Mouse (Mus musculus): ENCODE data around the gene Npm1. TPM values are rescaled to one million over a fixed set of nuclear protein-coding genes. Genes with fewer than 3 reads are reported as not detected.

The Npm1 gene
- polyA plus RNA-seq (2016; fragmentation: Nextera tagmentation; extraction: Ambion mirVana), result 1,028 and 1,324 TPM in 2 replicates

DNA sequence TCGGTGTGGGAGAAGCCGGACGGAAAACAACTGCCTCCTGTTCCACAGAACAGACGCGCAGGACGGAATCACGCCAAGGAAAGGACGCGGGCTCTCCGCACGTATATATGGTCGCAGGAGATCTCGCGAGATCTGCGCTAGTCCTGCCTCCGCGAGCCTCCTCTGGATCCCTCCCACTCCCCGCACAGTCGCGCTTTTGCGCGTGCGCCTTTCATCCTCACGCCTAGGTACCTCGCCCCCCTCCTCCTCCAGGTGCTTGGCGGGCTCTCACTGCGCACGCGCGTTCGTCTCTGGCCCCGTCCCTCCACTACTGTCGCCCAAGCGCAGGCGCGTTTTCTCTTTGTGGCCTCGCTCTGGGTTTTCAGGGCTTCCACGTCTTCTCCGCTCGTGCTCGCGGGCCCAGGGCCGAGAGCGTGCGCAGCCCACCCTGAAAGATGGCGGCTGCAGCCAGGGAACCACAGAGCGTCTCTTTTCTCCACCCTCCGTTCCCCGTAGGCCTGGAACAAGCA is at the start of gene Npm1:
Npm1 (minus strand) TSS at position 209 of the 509 bp plus-strand sequence.
- peaks cover 31% of the 10 kb centered on the region for H3K4me1 ChIP-seq
- 3% methylated on average over 48 of the region's 49 CpGs for WGBS
- DNase-seq (ENCODE audit: low spot score), result peak; percentile 100
- H3K9me3 ChIP-seq (replicated peaks), result no peaks in the 10 kb centered on the region
- H3K36me3 ChIP-seq, result peaks cover 33% of the 10 kb centered on the region
- H3K27ac ChIP-seq (replicated peaks), result peak within 1 kb of the TSS; percentile 97
- peak within 1 kb of the TSS; percentile 96 for H3K4me3 ChIP-seq
- H3K27me3 ChIP-seq (ENCODE audit: low read depth, poor library complexity, severe bottlenecking), result no peaks in the 10 kb centered on the region

GRCm38 (mm10) chr11:33207411-33207810 is 44.4 kb upstream of the Npm1 start:
- H3K4me3 ChIP-seq, result no peak overlapping the region
- H3K36me3 ChIP-seq, result no peaks in the 10 kb centered on the region
- no peak overlapping the region for H3K27ac ChIP-seq (replicated peaks)
- H3K4me1 ChIP-seq, result peaks cover 33% of the 10 kb centered on the region
- 88% methylated on average over 2 of the region's 2 CpGs for WGBS
- peaks cover 64% of the 10 kb centered on the region for H3K27me3 ChIP-seq (ENCODE audit: low read depth, poor library complexity, severe bottlenecking)
- no peaks in the 10 kb centered on the region for H3K9me3 ChIP-seq (replicated peaks)
- DNase-seq (ENCODE audit: low spot score), result no peak

GRCm38 (mm10) chr11:33204966-33205365 is 42.0 kb upstream of the Npm1 start:
- H3K4me3 ChIP-seq, result peak overlapping the region; percentile 2; the same call in 1 of the 2 replicates
- H3K4me1 ChIP-seq, result peaks cover 51% of the 10 kb centered on the region
- H3K36me3 ChIP-seq, result no peaks in the 10 kb centered on the region
- H3K27ac ChIP-seq (replicated peaks), result no peak overlapping the region
- H3K27me3 ChIP-seq (ENCODE audit: low read depth, poor library complexity, severe bottlenecking), result peaks cover 89% of the 10 kb centered on the region
- DNase-seq (ENCODE audit: low spot score), result peak; percentile 41
- 5% methylated on average over 3 of the region's 3 CpGs for WGBS
- no peaks in the 10 kb centered on the region for H3K9me3 ChIP-seq (replicated peaks)

DNA sequence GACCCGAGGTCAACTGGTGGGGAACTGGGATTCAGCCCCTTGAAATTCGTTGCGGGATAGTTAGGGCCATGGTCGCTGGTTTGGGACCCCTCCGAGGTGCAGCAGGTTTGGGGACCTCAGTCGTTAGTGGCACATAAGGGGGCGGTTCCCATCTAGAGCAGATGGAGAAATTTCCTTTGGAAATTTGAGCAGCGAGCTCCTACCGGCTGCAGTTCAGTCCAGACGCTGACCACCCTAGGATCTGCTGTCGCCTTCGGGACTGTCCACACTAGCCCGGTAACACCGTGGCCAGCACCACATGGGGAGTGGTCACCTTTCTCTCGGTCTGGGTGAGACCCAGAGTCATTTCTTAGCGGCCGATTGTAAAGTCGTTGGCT is 41.3 kb upstream of the Npm1 start:
- H3K9me3 ChIP-seq (replicated peaks), result no peaks in the 10 kb centered on the region
- H3K27ac ChIP-seq (replicated peaks), result no peak overlapping the region; the same call in 1 of the 2 replicates
- no peaks in the 10 kb centered on the region for H3K36me3 ChIP-seq
- H3K27me3 ChIP-seq (ENCODE audit: low read depth, poor library complexity, severe bottlenecking), result peaks cover 95% of the 10 kb centered on the region
- DNase-seq (ENCODE audit: low spot score), result peak; percentile 50
- peaks cover 54% of the 10 kb centered on the region for H3K4me1 ChIP-seq
- WGBS, result under 1% methylated on average over 18 of the region's 18 CpGs
- peak overlapping the region; percentile 55 for H3K4me3 ChIP-seq

GRCm38 (mm10) chr11:33203383-33204328 is 40.6 kb upstream of the Npm1 start, which contains the start of gene Tlx3:
TSS of gene Tlx3 (minus strand) at chr11:33203589.
- Histone ChIP-seq H3K27me3 (ENCODE audit: low read depth, poor library complexity, severe bottlenecking) (peaks cover 100% of the 10 kb centered on the region), H3K9me3 (replicated peaks) (no peaks in the 10 kb centered on the region), H3K27ac (replicated peaks) (no peak within 1 kb of the TSS; the same call in 1 of the 2 replicates), H3K4me1 (peaks cover 59% of the 10 kb centered on the region), H3K4me3 (peak within 1 kb of the TSS; percentile 55), H3K36me3 (no peaks in the 10 kb centered on the region)
- DNase-seq (ENCODE audit: low spot score), result peak; percentile 78
- WGBS, result under 1% methylated on average over 81 of the region's 81 CpGs

GRCm38 (mm10) chr11:33202972-33203371 is 40.0 kb upstream of the Npm1 start:
- DNase-seq (ENCODE audit: low spot score), result no peak
- H3K36me3 ChIP-seq, result no peaks in the 10 kb centered on the region
- WGBS, result under 1% methylated on average over 47 of the region's 47 CpGs
- H3K4me1 ChIP-seq, result peaks cover 59% of the 10 kb centered on the region
- H3K9me3 ChIP-seq (replicated peaks), result 0 out of 2 replicates have a peak, but pooled peaks cover 1% of the 10 kb centered on the region
- H3K4me3 ChIP-seq, result peak overlapping the region; percentile 55
- peaks cover 100% of the 10 kb centered on the region for H3K27me3 ChIP-seq (ENCODE audit: low read depth, poor library complexity, severe bottlenecking)
- no peak overlapping the region; the same call in 1 of the 2 replicates for H3K27ac ChIP-seq (replicated peaks)

GRCm38 (mm10) chr11:33202296-33202695 is 39.3 kb upstream of the Npm1 start:
- WGBS, result under 1% methylated on average over 37 of the region's 37 CpGs
- peaks cover 100% of the 10 kb centered on the region for H3K27me3 ChIP-seq (ENCODE audit: low read depth, poor library complexity, severe bottlenecking)
- H3K36me3 ChIP-seq, result no peaks in the 10 kb centered on the region
- H3K4me1 ChIP-seq, result peaks cover 59% of the 10 kb centered on the region
- peaks cover 8% of the 10 kb centered on the region for H3K9me3 ChIP-seq (replicated peaks)
- peak overlapping the region; percentile 55 for H3K4me3 ChIP-seq
- DNase-seq (ENCODE audit: low spot score), result peak; percentile 51
- H3K27ac ChIP-seq (replicated peaks), result no peak overlapping the region; the same call in 1 of the 2 replicates

- peak overlapping the region; percentile 55 for H3K4me3 ChIP-seq
- H3K9me3 ChIP-seq (replicated peaks), result peaks cover 13% of the 10 kb centered on the region
- peaks cover 62% of the 10 kb centered on the region for H3K4me1 ChIP-seq
- H3K27ac ChIP-seq (replicated peaks), result 0 out of 2 replicates have a peak overlapping the region, but pooled peaks have one; percentile 42
- no peak for DNase-seq (ENCODE audit: low spot score)
- peaks cover 100% of the 10 kb centered on the region for H3K27me3 ChIP-seq (ENCODE audit: low read depth, poor library complexity, severe bottlenecking)
- no peaks in the 10 kb centered on the region for H3K36me3 ChIP-seq
- 2% methylated on average over 19 of the region's 19 CpGs for WGBS
These were observed 38.6 kb upstream of the Npm1 start for GRCm38 (mm10) chr11:33201626-33202010.

DNA sequence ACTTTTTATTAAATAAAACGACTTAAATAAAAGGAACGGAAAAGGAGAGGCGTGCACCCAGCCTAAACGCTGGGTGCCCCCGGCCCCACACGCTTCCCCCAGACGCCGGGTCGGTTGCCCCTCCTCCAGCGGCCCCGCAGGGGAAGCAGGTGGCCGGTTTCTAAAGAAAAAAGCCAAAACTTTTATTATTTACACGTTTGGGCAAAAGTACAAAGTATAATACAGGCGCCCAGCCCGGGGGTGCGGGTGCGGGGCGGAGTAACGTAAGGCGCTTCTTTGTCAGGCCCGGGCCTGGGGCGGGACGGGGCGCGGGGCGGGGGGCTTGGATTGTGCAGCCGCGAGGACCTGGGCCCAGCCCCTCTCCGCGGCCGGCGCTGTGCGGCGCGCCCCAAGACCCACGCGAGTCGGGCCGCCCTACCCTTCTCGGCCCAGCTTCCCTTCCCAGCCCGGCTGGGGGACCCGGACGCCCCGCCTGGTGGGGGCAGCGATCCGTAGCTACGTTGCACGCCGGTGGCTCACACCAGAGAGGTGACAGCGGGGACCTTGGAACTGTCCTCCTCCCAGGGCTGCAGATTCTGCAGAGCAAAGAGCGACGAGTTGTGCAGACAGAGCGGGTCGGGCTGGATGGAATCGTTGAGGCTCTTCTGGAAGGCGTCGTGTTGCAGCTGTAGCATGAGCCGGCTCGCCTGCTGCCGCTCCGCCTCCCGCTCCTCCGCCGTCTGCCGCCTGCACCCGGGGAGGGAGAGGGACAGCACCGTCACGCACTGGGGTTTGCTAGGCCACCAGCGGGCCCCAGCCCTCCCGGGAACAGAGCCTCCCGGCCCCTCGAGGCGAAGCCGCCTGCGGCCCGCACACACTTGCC is 38.0 kb upstream of the Npm1 start:
- H3K4me1 ChIP-seq, result peaks cover 65% of the 10 kb centered on the region
- WGBS, result 0% methylated on average over 76 of the region's 76 CpGs
- H3K27me3 ChIP-seq (ENCODE audit: low read depth, poor library complexity, severe bottlenecking), result peaks cover 100% of the 10 kb centered on the region
- no peaks in the 10 kb centered on the region for H3K36me3 ChIP-seq
- peak overlapping the region; percentile 68; the same call in 1 of the 2 replicates for H3K27ac ChIP-seq (replicated peaks)
- H3K9me3 ChIP-seq (replicated peaks), result peaks cover 13% of the 10 kb centered on the region
- DNase-seq (ENCODE audit: low spot score), result peak; percentile 80
- peak overlapping the region; percentile 55 for H3K4me3 ChIP-seq

DNA sequence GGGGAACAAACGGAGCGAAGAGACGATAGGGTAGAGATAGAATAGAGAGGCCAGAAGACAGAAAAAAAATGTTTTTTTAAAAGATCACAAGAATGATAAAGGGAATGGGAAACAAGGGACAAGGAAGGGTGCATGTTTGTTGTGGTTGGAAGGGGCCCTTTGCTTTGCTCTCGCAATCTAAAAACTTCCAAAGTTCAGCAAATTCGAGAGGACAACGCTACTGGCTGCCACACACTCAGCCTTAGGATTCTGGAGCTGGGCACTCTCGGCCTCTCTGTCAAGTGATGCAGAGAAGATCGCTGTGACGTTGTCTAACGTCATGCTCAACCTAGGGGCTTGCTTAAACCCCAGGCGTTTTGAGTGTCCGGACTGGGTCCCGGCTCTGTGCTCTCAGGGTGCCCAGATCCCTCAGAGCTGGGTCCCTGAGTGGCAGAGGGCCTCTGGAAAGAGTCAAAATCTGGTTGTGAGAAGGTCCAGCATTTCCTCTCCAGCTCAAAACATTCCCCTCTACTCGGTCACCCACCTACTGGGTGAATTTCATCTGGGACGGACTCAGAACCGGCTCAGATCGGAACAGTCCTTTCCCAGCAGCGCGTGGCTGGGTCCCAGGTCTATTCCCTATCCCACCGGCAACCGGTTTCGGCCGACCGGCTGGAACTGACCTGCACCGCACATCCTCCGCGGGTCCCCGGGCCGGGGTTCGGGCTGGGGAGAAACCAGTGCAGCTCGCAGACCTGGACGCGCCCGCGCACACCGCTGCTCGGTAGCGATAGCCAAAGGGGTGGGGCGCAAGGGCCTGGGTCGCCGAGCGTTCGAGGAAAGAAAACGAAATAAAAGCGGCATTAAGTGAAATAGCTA is 37.1 kb upstream of the Npm1 start:
- H3K4me1 ChIP-seq, result peaks cover 65% of the 10 kb centered on the region
- H3K4me3 ChIP-seq, result peak overlapping the region; percentile 55
- peak overlapping the region; percentile 33; the same call in 1 of the 2 replicates for H3K27ac ChIP-seq (replicated peaks)
- DNase-seq (ENCODE audit: low spot score), result peak; percentile 65
- WGBS, result 1% methylated on average over 45 of the region's 45 CpGs
- peaks cover 13% of the 10 kb centered on the region for H3K9me3 ChIP-seq (replicated peaks)
- peaks cover 100% of the 10 kb centered on the region for H3K27me3 ChIP-seq (ENCODE audit: low read depth, poor library complexity, severe bottlenecking)
- no peaks in the 10 kb centered on the region for H3K36me3 ChIP-seq

DNA sequence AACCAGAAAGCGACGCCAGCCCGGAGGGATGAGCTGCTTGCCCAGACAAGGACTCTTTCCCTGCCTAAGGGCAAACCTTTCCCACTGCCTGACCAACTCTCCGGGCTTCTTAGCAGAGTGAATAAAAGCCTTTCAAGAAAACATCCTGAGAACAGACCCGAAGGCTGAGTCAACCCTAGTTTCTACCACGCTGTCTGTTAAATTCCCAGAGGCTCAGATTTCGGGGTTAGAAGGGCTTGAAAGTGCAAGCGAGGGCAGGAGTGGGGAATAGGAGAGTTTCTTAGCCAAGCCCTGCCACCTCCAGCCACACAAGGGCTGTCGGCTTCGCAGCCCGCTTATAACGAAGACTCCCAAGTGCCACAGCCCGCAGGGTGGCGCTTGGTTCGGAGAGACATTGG is 36.1 kb upstream of the Npm1 start:
- H3K36me3 ChIP-seq, result no peaks in the 10 kb centered on the region
- H3K27ac ChIP-seq (replicated peaks), result no peak overlapping the region
- H3K27me3 ChIP-seq (ENCODE audit: low read depth, poor library complexity, severe bottlenecking), result peaks cover 100% of the 10 kb centered on the region
- 2% methylated on average over 15 of the region's 15 CpGs for WGBS
- peaks cover 13% of the 10 kb centered on the region for H3K9me3 ChIP-seq (replicated peaks)
- 0 out of 2 replicates have a peak overlapping the region, but pooled peaks have one; percentile 9 for H3K4me3 ChIP-seq
- H3K4me1 ChIP-seq, result peaks cover 62% of the 10 kb centered on the region
- DNase-seq (ENCODE audit: low spot score), result no peak

All from midbrain, embryonic 10.5 days (tissue).